Mouse (Mus musculus) T-helper 1 cell (primary cell): ENCODE results near the gene Smug1.

Experiments
- in situ Hi-C: fragments of 300-600 bp; cut with MboI, MseI; formaldehyde crosslinking; loops from one replicate; pipeline ENCODE4 v1.15.1; 2025; ENCODE audit warnings: high pct_unique_total_duplicates

Smug1 gene

GRCm38 (mm10) chr15:103167042-103167615, at the start of gene Smug1:
Gene Smug1 (minus strand): TSS chr15:103167092.
- in situ Hi-C loops, result no loop called here

- in situ Hi-C loops, result no loop called here
Measured at GRCm38 (mm10) chr15:103216052-103216451, 49.2 kb upstream of the Smug1 start.

GRCm38 (mm10) chr15:103214971-103215907, 48.3 kb upstream of the Smug1 start:
- in situ Hi-C loops, result no loop called here

DNA sequence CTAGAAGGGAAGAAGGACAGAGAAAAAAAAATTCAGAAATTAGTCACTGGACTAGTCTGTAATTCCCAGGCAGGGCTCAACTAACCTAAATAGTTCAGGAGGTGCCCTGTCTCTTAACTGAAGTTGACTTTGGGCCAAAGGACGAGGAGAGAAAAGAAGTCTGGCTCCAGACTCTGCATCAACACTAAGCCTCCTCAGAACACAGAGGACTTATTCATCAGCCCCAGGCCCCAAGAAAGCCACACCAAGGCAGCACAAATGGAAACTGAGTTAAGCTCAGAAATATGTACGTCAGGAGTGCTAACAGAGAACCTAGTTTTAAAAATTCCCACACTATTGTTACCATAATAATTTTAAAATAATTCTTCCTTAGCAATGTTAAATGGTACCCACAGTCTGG, 47.3 kb upstream of the Smug1 start:
- in situ Hi-C loops, result no loop called here

- in situ Hi-C loops, result no loop called here
Measured at GRCm38 (mm10) chr15:103205156-103205555, 38.3 kb upstream of the Smug1 start.

DNA sequence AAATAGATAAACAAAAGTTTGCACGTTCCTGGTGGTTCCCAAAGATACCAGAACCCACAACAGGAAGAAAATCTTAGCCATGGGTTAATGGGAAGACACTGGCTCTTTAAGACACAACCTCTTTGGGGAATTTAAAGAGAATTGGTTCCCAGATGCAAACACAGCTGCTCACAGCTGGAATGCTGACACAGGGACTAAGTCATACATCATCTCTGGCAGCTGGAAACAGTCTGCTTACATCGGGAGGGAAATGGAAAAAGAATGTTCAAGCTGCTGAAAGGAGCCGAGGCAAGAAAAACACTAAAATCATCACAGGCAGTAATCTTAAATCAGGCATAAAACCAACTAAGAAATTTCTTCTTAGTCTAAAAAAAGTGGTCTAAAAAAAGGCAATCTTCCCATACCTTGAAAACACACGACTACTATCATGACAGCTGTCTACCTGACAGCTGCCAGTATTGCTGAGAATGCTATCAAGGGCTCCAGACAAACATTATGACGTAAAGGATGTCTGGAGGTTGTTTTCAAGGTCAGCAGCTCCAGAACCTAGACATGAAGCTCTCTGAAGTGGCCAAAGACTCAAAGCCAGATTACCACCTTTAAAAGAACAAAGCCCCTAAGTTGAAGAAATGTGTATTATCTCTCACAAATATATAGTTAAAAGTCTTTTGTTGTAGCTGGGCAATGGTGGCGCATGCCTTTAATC, 35.3 kb upstream of the Smug1 start:
- in situ Hi-C loops, result no loop called here

DNA sequence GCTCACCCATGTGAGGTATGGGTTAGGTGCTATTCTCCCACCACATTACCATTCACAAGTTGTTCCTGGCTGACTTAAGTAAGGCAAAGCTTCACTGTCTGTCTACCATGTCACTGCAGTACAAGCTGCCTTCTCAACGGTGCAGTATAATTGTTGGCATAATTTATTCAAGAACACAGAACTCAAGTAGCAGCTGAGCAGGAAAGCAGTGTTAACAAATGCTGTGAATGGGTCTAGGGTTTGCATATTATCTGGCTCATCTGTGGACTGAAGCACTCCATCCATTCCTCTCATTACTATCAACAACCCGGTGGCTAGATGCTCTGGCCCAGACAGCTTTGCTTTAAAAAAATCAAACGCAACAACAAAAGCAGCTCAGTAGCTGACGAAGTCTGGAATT, 30.9 kb upstream of the Smug1 start:
- in situ Hi-C loops, result no loop called here

DNA sequence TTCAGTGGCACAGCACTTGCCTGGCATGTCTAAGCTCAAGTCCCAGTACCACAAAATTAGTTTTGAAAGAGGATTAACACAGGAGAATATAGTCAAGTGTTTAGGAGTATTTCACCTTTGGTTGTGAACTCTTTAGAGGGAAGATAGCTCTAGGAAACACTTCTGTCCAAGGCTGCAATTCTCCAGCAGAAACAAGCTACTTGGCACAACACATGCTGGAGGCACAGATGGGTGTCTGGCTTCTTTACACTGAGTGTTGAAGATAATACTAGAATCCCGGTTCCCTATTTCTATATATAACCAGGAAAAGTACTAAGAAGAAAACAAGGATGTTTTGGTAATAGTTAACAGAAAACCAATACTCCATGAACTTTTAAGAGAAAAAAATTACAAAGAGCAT, 29.9 kb upstream of the Smug1 start:
- in situ Hi-C loops, result no loop called here

DNA sequence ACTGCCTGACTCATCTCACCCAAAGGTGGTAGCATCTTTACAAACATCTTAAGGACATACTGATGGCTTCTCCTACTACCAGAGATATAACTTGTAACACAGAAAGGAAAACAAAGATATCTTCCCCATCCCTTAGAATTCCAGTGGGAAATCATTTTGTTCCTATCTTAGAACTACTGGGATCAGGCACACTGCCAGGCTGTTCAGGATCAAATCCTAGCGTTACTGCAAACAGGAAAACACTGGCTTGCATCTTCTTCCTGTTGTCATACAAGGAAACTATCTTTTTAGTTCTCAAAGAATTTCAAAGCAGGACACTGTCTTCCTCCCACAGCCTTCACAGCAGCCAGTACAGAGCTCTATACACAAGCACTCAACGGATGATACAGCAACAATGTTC, 26.7 kb upstream of the Smug1 start:
- in situ Hi-C loops, result no loop called here

GRCm38 (mm10) chr15:103190531-103191462, 23.9 kb upstream of the Smug1 start:
- in situ Hi-C loops, result no loop called here

DNA sequence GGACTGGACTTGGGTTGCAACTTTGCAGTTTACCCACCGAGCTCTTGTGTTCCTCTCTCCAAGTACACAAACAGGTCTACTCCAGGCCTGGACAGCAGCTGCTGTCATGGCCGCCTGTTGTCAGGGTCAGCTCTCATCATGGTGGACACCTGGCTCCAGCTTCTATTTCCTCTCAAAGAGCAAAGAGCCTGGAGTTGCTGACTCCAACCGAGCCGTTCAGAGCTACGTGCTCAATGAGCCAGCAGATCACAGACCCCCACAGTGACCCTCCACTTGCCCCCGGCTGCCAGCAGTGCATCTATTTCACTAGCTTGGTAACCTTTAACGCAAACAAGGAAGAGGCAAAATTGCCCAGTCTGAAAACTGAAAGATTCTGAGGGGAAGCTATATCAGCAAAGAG, 23.2 kb upstream of the Smug1 start:
- in situ Hi-C loops, result no loop called here

GRCm38 (mm10) chr15:103187803-103188202, 20.9 kb upstream of the Smug1 start:
- in situ Hi-C loops, result loop anchor here (5.0 kb wide), 1 partner anchor 109 kb away; no protein-coding TSS in a partner anchor

DNA sequence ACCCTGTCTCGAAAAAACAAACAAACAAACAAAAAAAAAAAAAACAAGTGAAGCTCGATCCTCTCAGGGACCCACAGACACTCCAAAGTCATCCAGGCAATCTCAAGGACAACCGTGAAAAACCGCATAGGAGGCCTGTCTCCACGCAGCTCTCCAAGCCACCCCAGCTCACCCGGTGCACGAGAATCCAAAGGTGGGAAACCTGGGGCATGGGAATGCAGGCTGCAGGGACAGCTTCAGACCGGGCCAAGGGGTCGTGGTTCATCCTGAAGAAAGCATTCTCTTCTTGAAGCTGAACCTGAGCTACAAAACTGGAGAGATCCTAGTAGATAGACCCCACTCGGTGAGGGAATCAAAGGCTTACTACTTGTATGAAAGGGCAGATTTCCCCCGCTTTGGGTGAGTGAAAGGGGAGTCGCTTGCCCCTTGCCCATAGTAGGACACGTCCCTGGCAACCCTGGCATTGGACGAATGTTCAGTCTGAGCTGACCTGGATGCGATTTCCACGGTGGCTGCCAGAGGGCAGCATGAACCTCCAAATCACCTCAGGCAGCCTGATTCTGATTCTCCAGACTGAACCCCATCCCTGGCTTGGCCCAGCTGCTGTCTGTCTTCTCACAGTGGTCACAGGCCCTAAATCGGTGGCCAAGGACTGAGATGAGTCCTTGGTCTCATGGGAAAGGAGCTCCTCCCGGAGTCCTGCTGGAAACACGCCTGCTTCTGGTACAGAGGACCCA, 18.7 kb upstream of the Smug1 start:
- in situ Hi-C loops, result loop anchor here (5.0 kb wide), 1 partner anchor 112 kb away; no protein-coding TSS in a partner anchor

- in situ Hi-C loops, result no loop called here
Measured at GRCm38 (mm10) chr15:103183651-103184610, 17.0 kb upstream of the Smug1 start.

DNA sequence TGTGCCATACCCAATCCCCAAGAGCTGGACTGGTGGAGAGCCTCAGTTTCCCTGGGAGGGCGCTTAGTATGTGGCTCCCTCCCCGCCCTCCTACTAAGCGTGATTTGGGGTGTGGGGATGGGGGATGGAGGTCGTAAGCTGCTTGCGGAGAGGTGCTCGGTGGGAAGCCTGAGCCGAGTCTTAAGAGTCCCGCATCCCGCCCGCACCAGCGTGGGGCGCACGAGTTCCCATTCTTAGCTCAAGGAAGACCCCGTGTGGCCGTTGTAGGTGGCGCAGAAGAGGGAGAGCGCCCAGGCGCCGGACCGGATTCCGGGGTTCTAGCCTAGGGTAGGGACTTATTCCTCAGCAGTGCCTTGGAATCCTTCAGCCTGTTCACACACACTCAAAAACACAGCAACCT, 16.2 kb upstream of the Smug1 start:
- in situ Hi-C loops, result no loop called here

DNA sequence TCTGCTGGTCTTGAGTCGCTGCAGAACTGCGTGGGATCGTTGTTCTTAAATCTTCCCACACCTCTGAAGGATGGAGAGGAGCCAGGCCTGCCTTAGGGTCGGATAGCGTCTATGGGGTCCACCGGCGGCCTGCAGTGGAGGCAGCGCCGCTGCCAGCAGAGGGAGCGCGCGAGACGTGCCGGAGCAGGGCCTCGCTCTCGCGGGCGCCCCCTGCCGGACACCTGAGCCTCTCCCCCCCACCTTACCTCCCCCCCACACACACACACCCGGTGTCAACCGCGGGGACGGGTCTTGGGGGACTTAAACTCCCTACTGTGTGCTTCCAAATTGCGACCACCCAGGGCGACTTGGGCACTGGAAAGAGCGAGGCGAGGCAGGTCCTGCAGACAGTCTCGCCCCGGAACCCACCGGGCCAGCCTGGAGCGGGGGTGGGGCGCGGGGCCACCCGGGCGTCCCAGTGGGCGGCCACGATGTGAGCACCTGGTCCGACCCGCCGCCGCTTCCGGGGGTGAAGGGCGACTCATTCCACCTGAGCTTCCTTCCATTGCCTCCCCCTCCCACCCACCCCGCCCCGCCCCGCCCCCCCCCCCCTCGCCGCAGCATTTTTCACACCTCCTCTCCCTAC, 15.4 kb upstream of the Smug1 start:
- in situ Hi-C loops, result no loop called here

DNA sequence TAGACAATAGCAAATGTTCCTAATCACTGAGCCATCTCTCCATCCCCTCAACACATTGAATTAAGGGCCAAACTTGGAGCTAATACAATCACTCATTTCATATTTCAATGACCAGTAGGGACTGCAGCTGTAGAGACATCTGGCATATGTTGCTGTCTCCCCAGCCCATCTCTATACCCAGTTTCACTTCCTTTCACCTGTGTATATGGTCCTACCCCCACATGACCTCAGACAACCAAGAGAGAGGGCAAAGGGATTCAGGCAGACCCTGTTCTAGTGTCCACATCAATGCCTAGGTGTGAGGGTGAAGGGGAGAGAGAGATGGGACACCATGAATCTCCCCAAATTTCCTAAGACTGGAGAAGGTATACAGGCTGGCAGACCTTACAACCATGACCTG, 13.5 kb upstream of the Smug1 start:
- in situ Hi-C loops, result no loop called here

- in situ Hi-C loops, result no loop called here
Measured at GRCm38 (mm10) chr15:103178767-103179166, 11.9 kb upstream of the Smug1 start.

DNA sequence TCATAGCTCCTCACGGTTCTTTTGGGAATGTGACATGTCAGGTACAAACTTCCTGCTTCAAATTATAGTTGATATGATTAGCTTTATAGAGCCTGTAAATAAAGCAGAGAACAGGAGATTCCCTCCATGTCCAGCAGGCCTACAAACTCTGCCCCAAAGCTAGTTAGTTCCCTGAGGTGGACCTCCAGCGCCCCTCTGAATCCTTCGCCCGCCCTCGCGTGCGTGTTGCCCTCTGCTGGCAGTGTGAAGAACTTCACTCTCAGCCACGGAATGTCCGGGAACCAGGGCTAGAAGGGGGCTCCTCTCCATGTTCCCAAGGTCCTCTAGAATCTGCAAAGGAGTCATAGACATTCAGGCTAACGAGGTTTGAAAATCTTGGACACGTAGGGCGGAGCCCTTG, 11.2 kb upstream of the Smug1 start:
- in situ Hi-C loops, result no loop called here
